ENCODE assay signal across 19 mouse cellular contexts in genomic region chr12:82815982-82816381, GRCm38 (mm10).
DNase-seq lines count a peak whose midpoint lies in the region; TF ChIP-seq lines count a peak whose summit lies in the region.
"Had no signal": no experiment of that assay in that cellular context is flagged by ENCODE, and none has a peak within 500 bp of the region (broad histone marks: within the 10 kb centered on the region; RNA-seq: fewer than 3 reads in every experiment).

No protein-coding gene starts in this region.

- H3K27ac ChIP-seq in embryonic fibroblast, embryonic 13.5 days (ENCODE audit: insufficient read depth, low read length): peak overlapping the region; percentile 70
- H3K27ac ChIP-seq: embryonic facial prominence, embryonic 12.5 days; forebrain, embryonic 12.5 days; gastrocnemius, adult 2 months; heart, embryonic 10.5 days; hindbrain, embryonic 14.5 days; intestine, embryonic 15.5 days had no signal

- no peak overlapping the region for H3K4me3 ChIP-seq in embryonic fibroblast, embryonic 13.5 days (ENCODE audit: insufficient read depth, low read length)
- H3K4me3 ChIP-seq: embryonic facial prominence, embryonic 12.5 days; forebrain, embryonic 12.5 days; gastrocnemius, adult 2 months; heart, embryonic 10.5 days; intestine, embryonic 15.5 days had no signal

- peak; percentile 49 for DNase-seq in right cerebral cortex, adult 18-20 months
- DNase-seq in right cerebral cortex, postnatal 25 days: no peak
- peak; percentile 27 for DNase-seq in Muller cell, postnatal 12 days (ENCODE audit: inconsistent ontology term)
- no peak for DNase-seq in urinary bladder, postnatal 14 days (ENCODE audit: low spot score)
- no peak for DNase-seq in kidney, adult 8-10 months
- no peak for DNase-seq in gastrocnemius, postnatal 36 days
- DNase-seq: cerebellum, adult 11 months; cerebellum, adult 8-10 months; cerebellum, postnatal 14 days; gastrocnemius, adult 2 months; heart, adult 18-20 months; heart, postnatal 10 days; kidney, adult 18-20 months had no signal

- H3K4me1 ChIP-seq in embryonic fibroblast, embryonic 13.5 days (ENCODE audit: control insufficient read depth, insufficient read depth, low read length): peaks cover 10% of the 10 kb centered on the region
- H3K4me1 ChIP-seq: embryonic facial prominence, embryonic 12.5 days; forebrain, embryonic 12.5 days; intestine, embryonic 15.5 days had no signal

- TF ChIP-seq CTCF in embryonic fibroblast, embryonic 13.5 days (IDR thresholded peaks at IDR 0.05; ENCODE audit: borderline replicate concordance, insufficient read depth, low read length): no peak

- intact Hi-C loops in gastrocnemius, postnatal 36 days (cut with DNase I): no loop called here

- TF ChIP-seq POLR2A in embryonic fibroblast, embryonic 13.5 days (IDR thresholded peaks at IDR 0.05; ENCODE audit: low read depth, low read length): no peak

Comparison
In these comparisons a context has a peak if more than half of its experiments do, and no peak if none do; other contexts are left out.
1. DNase-seq: peak in right cerebral cortex, adult 18-20 months (single experiment) and Muller cell, postnatal 12 days (single experiment); none in right cerebral cortex, postnatal 25 days (single experiment), urinary bladder, postnatal 14 days (single experiment), kidney, adult 8-10 months (0 of 2) and gastrocnemius, postnatal 36 days (0 of 2).